Mouse (Mus musculus) G1E (cell line): Measurements from ENCODE around the gene Jazf1.

Experiments
- CTCF ChIP-seq: IDR thresholded peaks from 2 replicates; pipeline ENCODE4 v1.5.1; 2012; ENCODE audit warnings: low read depth, low read length, inconsistent platforms, mixed read lengths
- TAL1 ChIP-seq: conservative IDR thresholded peaks from 2 replicates; pipeline ENCODE4 v1.6.1; 2012; ENCODE audit warnings: low read depth, low read length, inconsistent platforms, mixed read lengths

GRCm38 (mm10) chr6:52979503-52979902, 88.9 kb downstream of the Jazf1 start:
- no peak for TF ChIP-seq CTCF
- TF ChIP-seq TAL1: no peak
